Mouse (Mus musculus) spleen, postnatal 36 days (tissue): ENCODE results near the gene Acrbp.
A peak's percentile ranks its signal among the peaks of the same experiment; 100 is the strongest.
"Not testable (repeated sequence)": the region's sequence is repeated elsewhere in the genome, so short reads cannot be mapped to it uniquely, and the experiment has no call there.

ENCODE experiments used
- DNase-seq, 2 experiments: peaks; one replicate each; pipeline ENCODE4 v3.0.0; 2022; ENCODE audit warnings: low spot score in 2 of 2, mixed read lengths in 1 of 2

Acrbp gene

DNA sequence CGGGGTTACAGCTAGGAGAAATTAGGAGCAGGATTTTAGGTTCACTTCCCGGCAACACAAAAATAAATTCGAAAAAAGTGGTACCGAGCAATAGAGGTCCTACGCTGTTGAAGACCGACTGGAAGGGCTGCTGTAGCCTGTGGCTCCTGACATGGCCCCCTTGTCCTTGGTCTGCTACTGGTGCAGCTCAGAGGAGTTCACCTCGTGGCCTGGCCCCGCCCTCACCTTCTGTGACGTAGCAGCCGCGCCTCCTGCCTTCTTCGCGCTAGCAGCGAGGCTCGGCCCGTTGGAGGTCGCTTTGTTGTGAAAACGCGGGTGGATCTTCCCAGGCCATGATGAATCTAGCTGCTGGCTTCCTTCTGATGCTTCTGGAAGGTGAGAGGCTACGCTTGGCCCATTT lies at the start of gene Acrbp:
Gene Acrbp, plus strand, starts transcription at position 12 of the 400 bp plus-strand sequence.
- no peak for DNase-seq

DNA sequence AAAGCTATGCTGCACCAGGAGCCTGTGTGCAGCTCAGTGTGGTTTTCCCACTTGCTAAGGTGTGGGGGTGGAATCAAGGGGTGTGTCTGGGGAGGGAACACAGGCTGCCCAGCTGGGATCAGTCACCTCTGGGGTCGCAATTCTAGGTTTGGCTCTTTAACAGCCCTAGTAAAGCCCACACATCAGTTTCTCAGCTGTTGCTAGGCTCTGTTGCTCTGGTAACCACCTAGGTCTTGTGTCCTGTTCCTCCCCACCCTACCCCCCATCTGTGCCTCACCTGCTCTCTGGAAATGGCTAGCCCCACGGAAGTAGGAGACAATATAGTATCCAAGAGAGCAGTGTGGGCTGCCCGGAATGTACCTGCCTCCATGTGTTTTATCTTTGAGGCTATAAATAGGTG lies 45.8 kb upstream of the Acrbp start:
- DNase-seq = no peak

- DNase-seq = no peak
These were observed 44.4 kb upstream of the Acrbp start for GRCm38 (mm10) chr6:125005086-125005485.

DNA sequence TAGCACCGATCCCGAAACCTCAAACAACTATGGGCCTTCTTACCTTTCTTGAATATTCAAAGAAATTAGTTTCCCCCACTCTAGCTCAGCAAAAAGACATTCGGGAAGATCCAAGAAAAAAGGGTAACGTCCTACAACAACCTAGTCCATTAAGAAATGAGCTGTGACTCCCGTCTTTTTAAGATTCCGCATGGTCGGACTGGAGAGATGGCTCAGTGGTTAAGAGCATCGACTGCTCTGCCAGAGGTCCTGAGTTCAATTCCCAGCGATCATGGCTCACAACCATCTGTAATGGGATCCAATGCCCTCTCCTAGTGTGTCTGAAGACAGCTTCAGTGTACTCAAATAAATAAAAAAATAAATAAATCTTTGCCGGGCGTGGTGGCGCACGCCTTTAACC lies 41.4 kb upstream of the Acrbp start:
- peak in 1 of 2 experiments; percentile 18 for DNase-seq

DNA sequence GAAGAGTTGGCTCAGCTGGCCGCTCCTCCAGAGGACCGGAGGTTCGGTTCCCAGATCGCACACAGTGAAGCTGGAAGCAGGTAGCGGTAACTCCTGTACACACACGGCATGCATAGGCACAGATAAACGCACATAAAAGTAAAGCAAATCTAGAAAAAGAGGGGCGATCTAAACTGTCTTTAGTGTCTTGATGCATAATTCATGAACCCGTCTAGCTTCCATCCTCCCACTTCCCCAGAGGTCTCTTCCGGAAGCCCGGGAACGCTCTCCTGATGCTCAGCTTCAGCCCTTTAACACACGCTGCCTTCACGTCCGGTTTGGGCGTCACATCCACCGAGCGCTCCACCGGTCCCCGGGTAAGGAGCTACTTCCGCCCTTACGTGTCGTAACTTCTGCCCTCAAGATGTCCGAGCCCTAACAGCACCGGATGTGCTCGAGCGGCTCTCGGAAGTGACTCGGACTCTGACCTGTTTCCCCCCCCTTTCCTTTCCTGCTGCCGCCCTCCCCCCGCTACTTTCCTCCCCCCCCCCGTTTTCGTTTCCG lies 40.8 kb upstream of the Acrbp start:
- peak; percentile 98 to 99 for DNase-seq

GRCm38 (mm10) chr6:125009129-125009180 lies 40.5 kb upstream of the Acrbp start, which contains the start of gene Zfp384:
Gene Zfp384 (plus strand): TSS chr6:125009145.
- DNase-seq = no peak

DNA sequence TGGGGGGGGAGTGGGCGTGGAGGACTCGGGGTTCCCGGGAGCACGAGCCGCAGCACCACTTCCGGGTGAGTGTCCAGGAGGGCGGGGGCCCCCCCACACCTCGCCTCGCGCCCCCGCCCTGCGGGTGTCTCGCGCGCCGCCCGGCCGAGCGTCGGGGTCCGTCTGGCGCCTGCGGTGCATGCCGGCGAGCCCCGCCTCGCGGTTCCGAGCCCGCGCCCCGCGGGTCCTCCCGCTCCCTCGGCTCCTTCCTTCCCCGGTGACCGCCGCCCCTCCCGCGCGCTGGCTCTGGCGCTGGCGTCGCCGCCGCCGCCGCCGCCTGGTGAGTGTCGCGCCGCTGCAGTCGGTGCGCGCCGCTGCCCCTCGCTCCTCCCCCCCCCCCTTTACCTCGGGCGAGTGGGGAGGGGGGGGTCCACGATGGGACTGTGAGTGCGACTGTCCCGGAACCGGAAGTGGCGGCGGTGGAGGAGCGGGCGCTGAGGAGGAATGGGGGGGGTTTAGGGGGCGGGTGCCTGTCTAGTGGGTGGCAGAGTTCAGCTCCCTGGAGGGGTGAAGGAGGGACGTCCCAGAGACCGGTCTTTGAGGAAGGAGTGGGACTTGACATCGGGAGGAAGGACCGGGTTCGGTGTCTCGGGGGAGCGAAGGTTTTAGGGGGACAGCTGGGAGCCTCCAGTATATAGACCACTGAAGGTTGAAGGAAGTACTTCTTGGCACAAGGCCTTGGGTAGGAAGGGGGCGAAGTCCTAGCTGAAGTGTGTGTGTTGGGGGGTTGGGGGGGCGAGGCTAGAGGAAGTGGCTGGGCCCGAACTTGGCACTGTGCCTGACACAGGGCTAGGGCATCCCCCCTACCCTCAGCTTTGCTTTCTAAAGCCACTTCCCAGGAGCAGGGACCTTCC lies 40.1 kb upstream of the Acrbp start:
- DNase-seq = peak; percentile 78 to 83

DNA sequence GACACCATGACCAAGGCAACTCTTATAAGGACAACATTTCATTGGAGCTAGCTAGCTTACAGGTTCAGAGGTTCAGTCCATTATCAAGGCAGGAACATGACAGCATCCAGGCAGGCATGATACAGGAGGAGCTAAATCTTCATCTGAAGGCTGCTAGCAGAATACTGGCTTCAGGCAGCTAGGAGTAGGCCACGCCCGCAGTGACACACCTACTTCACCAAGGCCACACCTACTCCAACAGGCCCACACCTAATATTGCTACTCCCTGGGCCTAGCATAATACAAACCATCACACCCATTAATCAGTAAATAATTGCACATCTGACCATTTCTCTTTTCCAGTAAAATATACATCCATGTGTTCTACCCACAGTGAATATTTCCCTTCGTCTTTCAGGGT lies 31.8 kb upstream of the Acrbp start:
- DNase-seq = peak in 1 of 2 experiments; percentile 36

GRCm38 (mm10) chr6:125030532-125030931 lies 19.0 kb upstream of the Acrbp start:
- DNase-seq = peak; percentile 22 to 37

GRCm38 (mm10) chr6:125031604-125032003 lies 17.9 kb upstream of the Acrbp start:
- DNase-seq = no peak

DNA sequence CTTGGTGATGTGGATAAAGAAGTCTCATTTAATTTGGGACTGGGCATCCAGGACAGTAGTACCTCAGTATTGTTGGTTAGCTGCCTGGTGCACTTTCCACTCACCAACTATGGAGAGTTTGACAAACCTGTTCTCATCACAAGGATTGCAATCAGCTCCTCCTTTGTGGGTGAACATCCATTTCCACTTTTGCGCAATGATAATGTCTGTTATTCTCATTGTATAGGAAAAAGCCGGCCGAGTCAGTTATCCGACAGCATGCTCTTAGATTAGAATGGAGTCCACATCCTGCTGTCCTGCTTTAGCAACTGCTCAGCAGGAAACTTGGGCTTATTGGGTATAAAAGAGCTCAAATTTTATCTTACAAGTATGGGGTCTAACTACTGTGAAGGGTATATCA lies 10.8 kb upstream of the Acrbp start:
- DNase-seq = no peak

- no peak for DNase-seq
These were observed 10.4 kb upstream of the Acrbp start for GRCm38 (mm10) chr6:125039131-125039530.

DNA sequence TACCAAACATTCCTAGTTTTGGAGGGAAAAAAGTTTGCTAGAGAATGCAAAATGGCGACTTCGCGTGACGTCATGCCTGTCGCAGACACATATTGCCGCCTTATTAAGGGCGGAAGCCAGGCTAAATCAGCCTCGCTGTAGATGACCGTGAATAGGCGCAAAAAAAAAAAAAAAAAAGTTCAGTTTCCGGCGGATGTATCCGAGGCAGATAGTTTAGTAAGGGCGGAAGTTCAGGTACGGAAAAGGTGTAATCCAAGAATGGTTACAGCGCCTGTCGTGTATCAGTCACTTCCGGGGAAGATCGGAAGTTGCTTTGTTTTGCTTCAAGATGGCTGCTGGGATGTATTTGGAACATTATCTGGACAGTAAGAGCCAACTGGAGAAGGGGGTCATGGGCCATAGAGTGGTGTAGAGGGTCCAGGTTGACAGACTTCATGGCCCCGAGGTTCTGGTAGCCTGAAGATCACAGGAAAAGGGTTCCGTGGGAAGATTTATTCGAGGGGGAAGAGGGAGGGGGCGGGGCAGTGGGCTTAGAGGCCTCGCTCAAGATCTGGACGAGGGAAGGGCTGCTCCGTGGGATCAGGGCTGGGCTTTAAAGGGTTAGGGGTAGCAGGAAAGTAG lies 9.8 kb upstream of the Acrbp start, which contains the start of gene Ing4:
Gene Ing4, plus strand, starts transcription at position 228 of the 621 bp plus-strand sequence.
- peak; percentile 89 to 93 for DNase-seq

DNA sequence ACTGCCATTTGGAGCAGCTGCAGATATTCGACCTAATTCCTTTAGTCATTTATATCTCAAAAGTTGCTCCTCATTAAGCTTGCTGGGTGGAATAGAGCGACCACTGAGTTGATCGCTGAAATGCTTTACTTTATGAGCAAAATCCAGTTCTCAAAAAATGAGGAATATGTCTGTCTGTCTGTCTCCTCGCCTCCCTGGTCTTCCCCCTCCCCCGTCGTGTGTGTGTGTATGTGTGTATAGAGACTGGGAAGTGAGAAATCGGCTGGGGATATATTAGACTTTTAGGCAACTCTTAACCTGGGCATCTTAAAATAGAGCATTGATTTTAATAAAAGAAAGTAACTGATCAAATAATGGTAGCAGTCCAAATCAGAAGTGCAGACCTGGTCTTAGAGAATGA lies 9.3 kb upstream of the Acrbp start:
- no peak for DNase-seq

DNA sequence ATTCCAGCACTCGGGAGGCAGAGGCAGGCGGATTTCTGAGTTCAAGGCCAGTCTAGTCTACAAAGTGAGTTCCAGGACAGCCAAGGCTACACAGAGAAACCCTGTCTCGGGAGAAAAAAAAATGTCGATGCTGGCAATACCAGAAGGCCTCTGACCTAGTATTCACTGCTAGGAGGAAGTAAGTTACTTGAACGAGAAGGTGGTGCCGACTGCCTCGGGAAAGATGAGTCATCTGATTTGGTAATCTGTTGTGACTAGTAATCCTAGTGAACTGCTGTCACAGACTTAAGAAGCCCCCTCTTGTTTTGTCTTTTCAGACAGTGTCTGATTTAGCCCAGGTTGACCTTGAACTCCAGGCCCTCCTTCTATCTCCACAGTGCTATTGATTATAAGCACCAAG lies 8.4 kb upstream of the Acrbp start:
- DNase-seq = peak in 1 of 2 experiments; percentile 35

DNA sequence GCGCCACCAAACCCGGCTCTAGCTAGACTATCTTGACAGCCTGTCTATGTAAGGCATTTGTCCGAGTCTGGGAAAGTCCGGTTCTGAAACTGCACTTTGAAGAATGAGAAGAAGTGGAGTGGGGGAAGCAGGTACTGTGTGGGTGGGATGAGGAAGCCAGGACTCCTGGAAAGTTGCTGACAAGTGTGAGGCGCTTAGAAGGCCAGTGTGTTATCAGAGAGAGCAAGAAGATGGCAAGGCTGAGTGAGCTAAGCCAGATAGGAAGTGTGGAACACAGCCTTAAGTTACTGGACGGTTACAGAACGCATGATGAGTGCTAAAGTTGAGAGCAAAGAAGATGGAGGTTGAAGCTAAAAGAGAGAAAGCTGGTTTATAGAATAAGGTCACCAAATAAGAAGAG lies 7.4 kb upstream of the Acrbp start:
- DNase-seq = no peak

GRCm38 (mm10) chr6:125046691-125047090 lies 2.8 kb upstream of the Acrbp start:
- DNase-seq = peak; percentile 59 to 65

DNA sequence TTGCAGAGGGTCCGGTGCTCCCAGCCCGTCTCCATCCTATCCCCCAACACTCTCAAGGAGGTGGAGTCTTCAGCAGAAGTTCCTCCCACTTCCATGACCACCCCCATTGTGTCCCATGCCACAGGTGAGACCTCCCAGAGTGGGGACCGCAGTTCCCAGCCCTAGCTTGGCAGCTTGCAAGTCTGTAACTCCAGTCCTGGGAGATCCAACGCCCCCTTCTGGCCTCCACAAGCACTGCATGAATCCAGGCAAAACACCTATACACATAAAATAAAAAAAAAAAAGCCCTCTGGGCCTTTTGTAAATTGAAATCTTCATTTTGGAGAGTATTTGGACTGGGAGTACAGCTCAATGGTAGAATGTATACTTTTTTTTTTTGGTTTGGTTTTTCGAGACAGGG lies 1.7 kb downstream of the Acrbp start:
- no peak for DNase-seq

DNA sequence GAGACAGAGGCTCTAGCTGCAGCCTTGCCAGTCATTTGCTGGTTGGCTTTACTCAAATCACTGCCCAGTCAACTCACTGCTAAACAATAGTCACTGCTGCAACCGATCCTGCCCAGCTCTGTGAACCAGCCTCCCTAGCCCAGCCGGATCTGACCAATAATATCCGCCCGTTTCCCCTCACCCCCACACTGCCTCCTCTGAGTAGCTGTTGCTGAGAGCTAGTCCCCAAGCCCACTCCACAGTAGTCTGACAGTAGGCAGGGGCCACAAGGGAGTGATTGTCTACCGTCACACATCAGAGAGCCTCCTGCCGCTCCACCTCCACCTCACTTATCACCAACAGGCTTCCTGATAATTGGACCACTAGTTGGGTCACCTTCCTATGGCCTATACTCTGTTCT lies 12.0 kb downstream of the Acrbp start:
- DNase-seq = no peak

DNA sequence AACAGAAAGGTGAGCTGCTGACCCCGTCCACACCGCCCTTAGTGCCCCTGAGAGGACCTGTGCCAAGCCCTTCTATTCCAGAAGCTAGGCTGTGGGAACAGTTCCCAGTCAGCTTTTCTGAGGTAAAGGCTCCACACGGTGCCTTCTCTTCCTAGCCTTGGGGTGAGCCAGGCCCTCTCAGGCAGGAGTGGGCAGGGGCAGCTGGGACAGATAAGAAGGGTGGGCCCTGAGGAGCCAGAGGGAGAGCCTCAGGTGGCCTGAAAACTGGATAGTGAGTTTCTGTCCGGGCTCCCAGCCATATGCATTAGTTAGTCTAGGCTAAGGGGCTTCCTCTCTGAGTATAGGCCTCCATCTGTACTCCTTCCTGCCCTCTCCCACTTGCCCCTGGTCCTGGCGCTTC lies 13.0 kb downstream of the Acrbp start:
- DNase-seq = no peak

DNA sequence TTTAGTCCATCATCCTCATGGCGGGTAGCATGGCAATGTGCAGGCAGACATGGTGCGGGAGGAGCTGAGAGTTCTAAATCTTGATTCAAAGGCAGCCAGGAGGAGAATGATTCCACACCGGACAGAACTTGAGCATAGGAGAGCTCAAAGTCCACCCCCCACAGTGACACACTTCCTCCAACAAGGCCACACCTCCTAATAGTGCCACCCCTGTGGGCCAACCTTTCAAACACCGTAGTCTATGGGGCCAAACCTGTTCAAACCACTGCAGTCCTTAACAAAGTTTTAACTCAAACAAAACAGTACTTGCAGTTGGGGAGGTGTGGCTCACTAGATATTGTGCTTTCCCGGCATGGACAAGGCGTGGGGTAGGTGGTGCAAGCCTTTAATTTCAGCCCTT lies 14.4 kb downstream of the Acrbp start:
- DNase-seq = no peak

- not testable (repeated sequence) for DNase-seq
These were observed 15.7 kb downstream of the Acrbp start for GRCm38 (mm10) chr6:125065223-125065622.

DNA sequence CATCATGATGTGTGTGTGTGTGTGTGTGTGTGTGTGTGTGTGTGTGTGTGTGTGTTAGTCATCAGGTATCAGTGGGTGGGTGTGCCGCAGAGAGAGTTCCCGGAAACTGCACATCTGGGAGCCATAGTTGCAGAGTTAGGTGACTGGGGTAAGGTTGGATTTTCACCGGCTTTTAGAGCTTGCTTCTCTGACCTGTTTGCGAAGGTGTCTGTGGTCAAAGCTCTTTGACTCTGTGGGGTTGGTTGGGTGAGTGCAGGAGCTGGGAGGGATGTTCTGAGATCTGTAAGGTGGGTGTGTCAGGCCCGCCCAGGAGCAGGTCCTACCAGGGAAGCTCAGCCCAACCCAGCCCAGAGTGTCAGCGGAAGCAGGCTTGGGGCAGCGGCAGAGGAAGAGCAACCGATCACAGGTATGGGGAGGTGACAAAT lies 18.1 kb downstream of the Acrbp start, which contains the start of gene Lpar5:
Gene Lpar5, plus strand, starts transcription at position 350 of the 425 bp plus-strand sequence.
- peak; percentile 18 to 28 for DNase-seq
